Mouse (Mus musculus) midbrain, embryonic 15.5 days (tissue): ENCODE results near the gene Ptprk. TPM values are rescaled to one million over a fixed set of nuclear protein-coding genes. Genes with fewer than 3 reads are reported as not detected.

Source experiments
- ATAC-seq: fragments of 200-750 bp; cut with Nextera tagmentation; replicated peaks from 2 replicates; pipeline ENCODE4 v1.8.0; 2017; ENCODE audit warnings: moderate TSS enrichment
- H3K27ac ChIP-seq: fragments of 300-500 bp; sonication (generic); 2 replicates; pipeline ENCODE4 v1.5.1; 2015; ENCODE audit warnings: mild to moderate bottlenecking, inconsistent platforms
- H3K27me3 ChIP-seq: fragments of 300-500 bp; sonication (generic); replicated peaks from 2 replicates; pipeline ENCODE4 v1.6.1; 2015; ENCODE audit warnings: inconsistent platforms
- H3K36me3 ChIP-seq: fragments of 300-500 bp; sonication (generic); replicated peaks from 2 replicates; pipeline ENCODE4 v1.6.1; 2015; ENCODE audit warnings: inconsistent platforms
- H3K4me1 ChIP-seq: fragments of 300-500 bp; sonication (generic); 2 replicates; pipeline ENCODE4 v1.6.1; 2015; ENCODE audit warnings: inconsistent platforms
- H3K4me2 ChIP-seq: fragments of 300-500 bp; sonication (generic); 2 replicates; pipeline ENCODE4 v1.6.1; 2015; ENCODE audit warnings: inconsistent platforms, mild to moderate bottlenecking, moderate library complexity
- H3K4me3 ChIP-seq: fragments of 300-500 bp; sonication (generic); 2 replicates; pipeline ENCODE4 v1.5.1; 2015; ENCODE audit warnings: mild to moderate bottlenecking, inconsistent platforms
- H3K9ac ChIP-seq: fragments of 300-500 bp; sonication (generic); 2 replicates; pipeline ENCODE4 v1.6.1; 2015; ENCODE audit warnings: mild to moderate bottlenecking, inconsistent platforms
- H3K9me3 ChIP-seq: fragments of 300-500 bp; sonication (generic); 2 replicates; pipeline ENCODE4 v1.6.1; 2016; ENCODE audit warnings: inconsistent platforms
- WGBS: fragments of 180-500 bp; shearing (Covaris S2); methylation state at CpG from one replicate; pipeline ENCODE4 v1.1.7; 2015; ENCODE audit warnings: mixed read lengths; 5-methylcytosine and 5-hydroxymethylcytosine counted together
- microRNA-seq: library from miRNA; unstranded; fragments of <30 nt; microRNA quantifications from one replicate; pipeline ENCODE4, GENCODE M21; 2016
- polyA plus RNA-seq: library from polyadenylated mRNA; unstranded; fragments of >200 nt; fragmentation: Nextera tagmentation; extraction: Ambion mirVana; gene quantifications from 2 replicates; pipeline ENCODE4 v1.2.1, GENCODE M21; 2015

Gene Ptprk
- polyA plus RNA-seq, 1 experiment from 2014 or later: 33.3 TPM

GRCm38 (mm10) chr10:28617203-28617602 is 542.6 kb downstream of the Ptprk start:
- no peak for ATAC-seq
- 92% methylated on average over 7 of the region's 7 CpGs for WGBS
- H3K4me1 ChIP-seq: no peaks in the 10 kb centered on the region

GRCm38 (mm10) chr10:28618002-28618401 is 543.4 kb downstream of the Ptprk start:
- H3K27me3 ChIP-seq: no peaks in the 10 kb centered on the region
- 68% methylated on average over 2 of the region's 2 CpGs for WGBS
- H3K4me1 ChIP-seq: no peaks in the 10 kb centered on the region
- no peaks in the 10 kb centered on the region for H3K9me3 ChIP-seq
- ATAC-seq: no peak
- no peak overlapping the region for H3K4me2 ChIP-seq
- no peaks in the 10 kb centered on the region for H3K36me3 ChIP-seq
- H3K9ac ChIP-seq: no peak overlapping the region
- no peak overlapping the region for H3K27ac ChIP-seq
- no peak overlapping the region for H3K4me3 ChIP-seq

More at GRCm38 (mm10) chr10:28617203-28617602, 542.6 kb downstream of the Ptprk start:
- Histone ChIP-seq H3K9me3 (no peaks in the 10 kb centered on the region), H3K4me3 (no peak overlapping the region), H3K27me3 (no peaks in the 10 kb centered on the region), H3K27ac (no peak overlapping the region), H3K4me2 (no peak overlapping the region), H3K36me3 (no peaks in the 10 kb centered on the region), H3K9ac (no peak overlapping the region)

- 88% methylated on average over 1 of the region's 1 CpGs for WGBS
Observed at GRCm38 (mm10) chr10:28619415-28619814, 544.8 kb downstream of the Ptprk start.

GRCm38 (mm10) chr10:28636096-28636495 is 561.5 kb downstream of the Ptprk start:
- H3K9me3 ChIP-seq: no peaks in the 10 kb centered on the region
- no peak overlapping the region for H3K27ac ChIP-seq
- no peak for ATAC-seq
- no peak overlapping the region for H3K4me3 ChIP-seq
- no peak overlapping the region for H3K9ac ChIP-seq
- H3K4me2 ChIP-seq: no peak overlapping the region
- no peaks in the 10 kb centered on the region for H3K36me3 ChIP-seq
- no peaks in the 10 kb centered on the region for H3K27me3 ChIP-seq
- no peaks in the 10 kb centered on the region for H3K4me1 ChIP-seq

More at GRCm38 (mm10) chr10:28619415-28619814, 544.8 kb downstream of the Ptprk start:
- Histone ChIP-seq H3K36me3 (no peaks in the 10 kb centered on the region), H3K27me3 (no peaks in the 10 kb centered on the region), H3K4me3 (no peak overlapping the region), H3K9me3 (no peaks in the 10 kb centered on the region), H3K4me1 (no peaks in the 10 kb centered on the region), H3K4me2 (no peak overlapping the region), H3K27ac (no peak overlapping the region), H3K9ac (no peak overlapping the region)
- no peak for ATAC-seq

GRCm38 (mm10) chr10:28641887-28642286 is 567.3 kb downstream of the Ptprk start:
- ATAC-seq: peak; percentile 54; the same call in 1 of the 2 replicates
- Histone ChIP-seq H3K4me2 (no peak overlapping the region), H3K4me3 (no peak overlapping the region), H3K4me1 (no peaks in the 10 kb centered on the region), H3K27me3 (no peaks in the 10 kb centered on the region), H3K36me3 (no peaks in the 10 kb centered on the region), H3K9me3 (no peaks in the 10 kb centered on the region), H3K9ac (no peak overlapping the region), H3K27ac (no peak overlapping the region)
- WGBS: 71% methylated on average over 2 of the region's 2 CpGs

Small RNAs within 50 kb of the gene (microRNA-seq; reads per million reads assigned to microRNA genes)
- not detected for gene Gm22370
